Mouse (Mus musculus) limb, embryonic 13.5 days (tissue): ENCODE data around the gene Cdc42se2. TPM values are rescaled to one million over a fixed set of nuclear protein-coding genes. Genes with fewer than 3 reads are reported as not detected.

ENCODE experiments used
- ATAC-seq: fragments of 200-750 bp; cut with Nextera tagmentation; 2 replicates; pipeline ENCODE4 v1.8.0; 2017; ENCODE audit warnings: low read depth, moderate number of reproducible peaks, moderate TSS enrichment; ENCODE audit not compliant: low FRiP score
- H3K27ac ChIP-seq: fragments of 300-500 bp; sonication (generic); 2 replicates; pipeline ENCODE4 v1.5.1; 2015; ENCODE audit warnings: inconsistent platforms, mild to moderate bottlenecking, moderate library complexity
- H3K27me3 ChIP-seq: fragments of 300-500 bp; sonication (generic); 2 replicates; pipeline ENCODE4 v1.6.1; 2015; ENCODE audit warnings: mild to moderate bottlenecking, inconsistent platforms
- H3K36me3 ChIP-seq: fragments of 300-500 bp; sonication (generic); 2 replicates; pipeline ENCODE4 v1.6.1; 2015; ENCODE audit warnings: inconsistent platforms, mild to moderate bottlenecking, moderate library complexity
- H3K4me1 ChIP-seq: fragments of 300-500 bp; sonication (generic); 2 replicates; pipeline ENCODE4 v1.6.1; 2015; ENCODE audit warnings: inconsistent platforms
- H3K4me2 ChIP-seq: fragments of 300-500 bp; sonication (generic); replicated peaks from 2 replicates; pipeline ENCODE4 v1.6.1; 2015; ENCODE audit warnings: inconsistent platforms, mild to moderate bottlenecking, moderate library complexity
- H3K4me3 ChIP-seq: fragments of 300-500 bp; sonication (generic); 2 replicates; pipeline ENCODE4 v1.5.1; 2015; ENCODE audit warnings: moderate library complexity, mild to moderate bottlenecking, inconsistent platforms
- H3K9ac ChIP-seq: fragments of 300-500 bp; sonication (generic); 2 replicates; pipeline ENCODE4 v1.6.1; 2015; ENCODE audit warnings: mild to moderate bottlenecking, inconsistent platforms
- H3K9me3 ChIP-seq: fragments of 300-500 bp; sonication (generic); 2 replicates; pipeline ENCODE4 v1.6.1; 2016; ENCODE audit warnings: inconsistent platforms
- WGBS: fragments of 180-500 bp; shearing (Covaris S2); methylation state at CpG from one replicate; pipeline ENCODE4 v1.1.7; 2015; 5-methylcytosine and 5-hydroxymethylcytosine counted together
- polyA plus RNA-seq: library from polyadenylated mRNA; unstranded; fragments of >200 nt; fragmentation: Nextera tagmentation; extraction: Ambion mirVana; gene quantifications from 2 replicates; pipeline ENCODE4 v1.2.1, GENCODE M21; 2015

Cdc42se2 gene
- polyA plus RNA-seq, 1 experiment from 2014 or later, result 96.1 TPM

DNA sequence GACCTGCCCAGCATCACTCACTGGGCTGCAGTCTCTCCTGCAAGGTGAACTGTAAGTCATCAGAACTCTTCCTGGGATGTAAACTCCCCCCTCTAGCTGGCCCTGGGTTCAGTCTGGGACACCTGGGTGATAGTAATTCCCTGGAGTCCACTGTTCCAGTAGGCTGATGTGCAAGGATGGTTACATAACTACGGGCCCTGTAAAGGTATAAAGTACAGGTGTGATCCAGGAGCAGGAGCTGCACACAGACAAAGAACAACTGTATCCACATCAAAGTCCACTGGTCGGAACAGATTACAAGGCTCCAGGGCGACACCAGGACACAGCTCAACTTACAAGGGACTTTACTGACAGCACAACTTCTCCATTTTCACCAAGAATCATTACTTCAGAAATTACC, 23.6 kb upstream of the Cdc42se2 start:
- no peak overlapping the region for H3K4me3 ChIP-seq
- 68% methylated on average over 3 of the region's 3 CpGs for WGBS
- H3K4me1 ChIP-seq, result no peaks in the 10 kb centered on the region

DNA sequence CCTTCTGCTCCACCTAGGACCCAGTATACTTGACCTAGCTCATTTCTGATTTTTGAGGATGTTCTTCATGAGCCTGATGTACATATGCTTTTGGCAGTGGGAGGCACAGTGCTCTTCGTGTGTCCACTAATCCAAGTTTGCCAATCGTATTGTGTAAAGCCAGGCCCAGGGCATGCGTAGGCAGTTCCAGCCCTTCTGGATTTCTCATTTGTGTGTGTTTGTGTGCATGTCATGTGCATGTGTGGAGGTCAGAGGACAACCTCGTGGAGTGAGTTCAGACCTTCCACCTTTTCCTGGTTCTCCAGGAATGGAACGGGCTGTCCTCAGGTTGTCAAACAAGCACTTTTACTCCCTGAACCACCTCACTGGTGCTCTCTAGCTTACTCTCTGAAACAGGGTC, 22.1 kb upstream of the Cdc42se2 start:
- WGBS, result 86% methylated on average over 5 of the region's 5 CpGs
- Histone ChIP-seq H3K27ac (no peak overlapping the region), H3K4me3 (no peak overlapping the region), H3K27me3 (no peaks in the 10 kb centered on the region), H3K36me3 (no peaks in the 10 kb centered on the region), H3K9me3 (no peaks in the 10 kb centered on the region), H3K9ac (no peak overlapping the region), H3K4me1 (no peaks in the 10 kb centered on the region), H3K4me2 (no peak overlapping the region)
- ATAC-seq, result no peak

More for the DNA sequence above, 23.6 kb upstream of the Cdc42se2 start:
- H3K9me3 ChIP-seq, result no peaks in the 10 kb centered on the region; the same call in 1 of the 2 replicates
- H3K9ac ChIP-seq, result no peak overlapping the region
- H3K36me3 ChIP-seq, result no peaks in the 10 kb centered on the region
- no peaks in the 10 kb centered on the region for H3K27me3 ChIP-seq
- no peak overlapping the region for H3K27ac ChIP-seq
- no peak for ATAC-seq
- no peak overlapping the region for H3K4me2 ChIP-seq

DNA sequence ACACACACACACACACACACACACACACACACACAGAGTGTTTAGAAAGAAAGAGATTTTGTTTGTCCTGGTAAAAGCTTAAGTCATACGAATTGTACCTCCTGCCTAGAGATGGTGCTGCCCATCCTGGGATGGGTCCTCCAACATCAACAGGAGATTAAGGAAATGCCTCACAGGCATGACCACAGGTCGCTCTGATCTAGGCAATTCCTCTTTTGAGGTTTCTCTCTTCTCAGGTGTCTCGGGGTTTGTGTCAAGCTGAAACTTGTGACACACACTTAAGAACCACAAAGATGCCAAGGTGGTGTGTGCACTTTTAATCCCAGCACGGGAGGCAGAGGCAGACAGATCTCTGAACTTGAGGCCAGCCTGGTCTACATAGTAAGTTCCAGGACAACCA, 20.7 kb upstream of the Cdc42se2 start:
- H3K36me3 ChIP-seq, result no peaks in the 10 kb centered on the region
- H3K27ac ChIP-seq, result no peak overlapping the region
- no peaks in the 10 kb centered on the region for H3K4me1 ChIP-seq
- H3K4me2 ChIP-seq, result no peak overlapping the region
- H3K9me3 ChIP-seq, result no peaks in the 10 kb centered on the region
- no peak overlapping the region for H3K4me3 ChIP-seq
- H3K27me3 ChIP-seq, result no peaks in the 10 kb centered on the region
- H3K9ac ChIP-seq, result no peak overlapping the region
- no peak for ATAC-seq
- 80% methylated on average over 4 of the region's 4 CpGs for WGBS

DNA sequence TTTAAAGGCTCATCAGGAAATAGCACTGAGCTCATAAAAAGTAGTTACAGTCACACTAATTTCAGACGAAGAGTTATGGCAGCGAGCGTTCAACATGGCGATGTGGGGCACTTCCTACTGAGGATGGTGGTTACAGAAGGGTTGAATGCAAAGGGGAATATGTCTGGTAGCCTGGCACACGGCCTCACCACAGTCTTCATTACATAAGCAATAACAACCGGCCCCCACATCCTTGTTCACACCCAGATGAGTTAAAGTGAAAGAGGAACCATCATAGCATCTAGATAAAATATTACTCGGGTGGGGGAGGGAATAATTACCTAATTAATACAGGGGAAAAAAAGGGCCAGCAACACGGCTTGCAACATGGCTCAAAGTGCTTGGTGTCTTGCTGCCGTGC, 20.2 kb upstream of the Cdc42se2 start:
- Histone ChIP-seq H3K4me3 (no peak overlapping the region), H3K4me2 (no peak overlapping the region), H3K36me3 (no peaks in the 10 kb centered on the region), H3K9me3 (no peaks in the 10 kb centered on the region), H3K27ac (no peak overlapping the region), H3K27me3 (no peaks in the 10 kb centered on the region), H3K4me1 (no peaks in the 10 kb centered on the region), H3K9ac (no peak overlapping the region)
- no peak for ATAC-seq
- 72% methylated on average over 9 of the region's 9 CpGs for WGBS

DNA sequence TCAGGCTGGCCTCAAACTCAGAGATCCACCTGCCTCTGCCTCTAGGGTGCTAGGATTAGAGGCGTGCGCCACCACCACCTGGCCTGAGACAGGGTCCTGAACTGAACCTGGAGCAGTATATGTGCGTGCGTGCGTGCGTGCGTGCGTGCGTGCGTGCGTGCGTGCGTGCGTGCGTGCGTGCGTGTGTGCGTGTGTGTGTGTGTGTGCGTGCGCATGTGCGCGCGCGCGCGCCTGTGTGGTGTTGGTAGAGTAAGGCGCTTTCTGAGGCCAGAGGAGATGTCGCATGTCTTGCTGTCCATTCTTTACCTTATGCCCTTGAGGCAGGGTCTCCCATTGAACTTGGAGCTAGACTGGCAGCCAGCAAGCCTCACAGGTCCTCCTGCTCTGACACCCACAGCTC, 19.4 kb upstream of the Cdc42se2 start:
- H3K4me1 ChIP-seq, result no peaks in the 10 kb centered on the region
- H3K4me2 ChIP-seq, result no peak overlapping the region
- no peaks in the 10 kb centered on the region for H3K36me3 ChIP-seq
- no peaks in the 10 kb centered on the region for H3K9me3 ChIP-seq
- no peak overlapping the region for H3K27ac ChIP-seq
- no peak overlapping the region for H3K4me3 ChIP-seq
- H3K9ac ChIP-seq, result no peak overlapping the region
- no peak for ATAC-seq
- 91% methylated on average over 28 of the region's 28 CpGs for WGBS
- H3K27me3 ChIP-seq, result no peaks in the 10 kb centered on the region

DNA sequence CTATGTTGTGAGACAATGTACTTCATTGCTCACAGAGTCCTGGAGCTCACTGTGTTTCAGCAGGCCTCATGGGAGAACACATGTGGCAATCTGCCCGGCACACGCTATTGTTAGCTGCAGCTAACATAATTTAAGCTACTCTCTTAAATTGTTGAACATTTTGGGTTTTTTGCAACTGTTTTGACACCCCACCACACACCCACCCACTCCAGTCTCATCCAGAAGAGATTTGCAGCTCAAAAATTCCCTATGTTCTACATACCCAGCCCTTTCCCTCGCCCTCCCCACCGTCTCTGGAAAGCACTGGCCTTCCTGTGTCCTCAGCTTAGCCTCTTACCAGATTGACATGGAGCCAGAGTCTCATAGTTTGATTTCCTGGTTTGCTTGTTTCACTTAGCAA, 17.7 kb upstream of the Cdc42se2 start:
- Histone ChIP-seq H3K4me3 (no peak overlapping the region), H3K4me1 (no peaks in the 10 kb centered on the region), H3K9ac (no peak overlapping the region), H3K9me3 (no peaks in the 10 kb centered on the region), H3K27me3 (no peaks in the 10 kb centered on the region), H3K27ac (no peak overlapping the region), H3K36me3 (no peaks in the 10 kb centered on the region), H3K4me2 (no peak overlapping the region)
- ATAC-seq, result no peak
- WGBS, result 84% methylated on average over 4 of the region's 4 CpGs

DNA sequence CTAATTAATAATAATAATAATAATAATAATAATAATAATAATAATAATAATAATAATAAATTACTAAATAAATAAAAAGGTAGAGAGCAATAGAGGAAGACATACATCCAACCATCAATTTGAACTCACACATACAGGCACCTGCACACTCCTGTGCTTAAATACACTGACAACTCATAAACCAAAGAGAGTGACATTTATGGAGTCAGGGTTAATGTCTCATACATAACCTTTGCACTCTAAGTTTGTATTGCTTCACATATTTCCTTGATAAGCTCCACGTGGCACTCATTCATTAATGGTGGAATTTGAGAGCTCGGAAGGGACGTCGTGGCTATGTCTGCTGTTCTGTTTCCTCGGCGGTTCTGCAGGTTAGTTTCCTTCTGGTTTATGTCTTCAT, 15.1 kb upstream of the Cdc42se2 start:
- ATAC-seq, result no peak
- no peak overlapping the region for H3K4me3 ChIP-seq
- no peaks in the 10 kb centered on the region for H3K27me3 ChIP-seq
- no peak overlapping the region for H3K27ac ChIP-seq
- no peaks in the 10 kb centered on the region for H3K4me1 ChIP-seq
- H3K4me2 ChIP-seq, result no peak overlapping the region
- H3K9me3 ChIP-seq, result no peaks in the 10 kb centered on the region
- no peaks in the 10 kb centered on the region for H3K36me3 ChIP-seq
- 42% methylated on average over 6 of the region's 6 CpGs for WGBS
- no peak overlapping the region for H3K9ac ChIP-seq

DNA sequence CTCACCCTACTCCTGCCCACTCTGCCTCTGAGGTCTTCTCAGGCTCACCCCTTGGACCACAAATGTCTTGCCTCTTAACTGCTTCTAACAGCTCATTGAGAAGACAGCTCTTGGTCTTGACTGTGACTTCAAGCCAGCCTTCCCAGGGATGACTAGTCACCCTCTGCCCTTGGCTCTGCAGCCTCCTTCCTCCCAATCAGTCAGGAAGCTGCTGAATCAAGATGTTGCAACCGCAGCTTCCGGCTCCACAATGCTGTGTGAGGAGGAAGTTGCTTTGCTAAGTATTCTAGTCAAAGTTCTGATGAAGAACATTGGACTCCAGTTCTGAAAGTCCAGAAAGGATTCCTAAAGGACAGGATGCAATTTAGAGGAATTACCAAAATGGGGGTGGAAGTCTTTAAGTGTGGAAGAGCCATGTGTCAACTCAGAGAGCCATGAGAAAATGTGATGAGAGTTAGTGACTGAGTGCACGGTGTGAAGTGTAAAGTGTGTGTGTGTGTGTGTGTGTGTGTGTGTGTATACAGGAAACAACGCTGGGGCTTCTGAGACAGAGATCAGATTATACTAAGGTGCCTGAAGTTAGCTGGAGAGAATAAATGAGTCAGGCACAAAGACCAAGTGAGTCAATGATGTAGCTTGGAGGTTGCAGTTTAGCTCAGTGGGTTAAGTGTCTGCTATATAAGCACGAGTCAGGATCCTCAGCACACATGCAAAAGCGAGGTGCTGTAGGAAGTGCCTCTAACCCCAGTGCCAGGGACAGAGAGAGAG, 14.5 kb upstream of the Cdc42se2 start:
- no peaks in the 10 kb centered on the region for H3K4me1 ChIP-seq
- H3K4me2 ChIP-seq, result no peak overlapping the region
- H3K9ac ChIP-seq, result no peak overlapping the region
- H3K9me3 ChIP-seq, result no peaks in the 10 kb centered on the region
- no peak overlapping the region for H3K4me3 ChIP-seq
- no peak overlapping the region for H3K27ac ChIP-seq
- ATAC-seq, result no peak
- no peaks in the 10 kb centered on the region for H3K36me3 ChIP-seq
- 70% methylated on average over 6 of the region's 6 CpGs for WGBS
- H3K27me3 ChIP-seq, result no peaks in the 10 kb centered on the region

DNA sequence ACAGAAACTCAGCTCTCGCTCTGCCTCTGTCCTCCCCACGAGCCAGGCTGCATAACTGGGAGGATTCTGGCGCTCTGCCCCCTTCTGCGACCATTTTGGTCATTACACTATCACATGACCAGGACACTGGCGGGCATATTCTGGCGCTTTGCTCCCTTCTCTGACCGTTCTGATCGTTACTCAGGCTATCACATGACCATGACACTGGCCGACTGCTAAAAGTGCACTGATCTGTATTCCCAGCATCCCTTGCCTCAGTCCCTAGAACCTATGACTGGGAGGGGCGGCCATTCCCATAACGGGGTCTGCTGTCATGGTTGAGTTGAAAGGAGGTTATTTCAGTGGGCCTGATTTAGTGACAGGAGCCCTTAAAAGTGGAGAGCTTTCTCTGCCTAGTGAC, 9.1 kb upstream of the Cdc42se2 start:
- no peak for ATAC-seq
- Histone ChIP-seq H3K4me2 (no peak overlapping the region), H3K27me3 (no peaks in the 10 kb centered on the region), H3K4me1 (no peaks in the 10 kb centered on the region), H3K36me3 (no peaks in the 10 kb centered on the region), H3K9ac (no peak overlapping the region), H3K4me3 (no peak overlapping the region), H3K27ac (no peak overlapping the region), H3K9me3 (no peaks in the 10 kb centered on the region)
- 80% methylated on average over 11 of the region's 11 CpGs for WGBS

DNA sequence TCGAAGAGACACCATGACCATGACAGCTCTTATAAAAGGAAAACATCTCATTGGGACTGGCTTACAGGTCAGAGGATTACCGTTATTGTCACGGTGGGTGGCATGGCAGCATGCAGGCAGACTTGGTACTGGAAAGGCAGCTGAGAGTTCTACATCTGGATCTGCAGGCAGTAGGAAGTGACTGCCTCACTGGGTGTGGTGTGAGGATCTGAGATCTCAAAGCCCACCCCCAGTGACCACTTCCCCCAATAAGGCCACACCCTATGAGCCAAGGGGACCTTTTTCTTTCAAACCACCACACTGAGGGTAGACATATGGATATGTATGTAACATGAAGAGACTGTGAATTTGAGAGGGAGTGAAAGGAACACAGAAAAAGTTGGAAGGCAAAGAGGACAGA, 7.2 kb upstream of the Cdc42se2 start:
- Histone ChIP-seq H3K4me3 (no peak overlapping the region), H3K27me3 (no peaks in the 10 kb centered on the region), H3K27ac (no peak overlapping the region), H3K9ac (no peak overlapping the region), H3K4me2 (no peak overlapping the region), H3K36me3 (no peaks in the 10 kb centered on the region), H3K9me3 (no peaks in the 10 kb centered on the region), H3K4me1 (no peaks in the 10 kb centered on the region)
- WGBS, result 88% methylated on average over 3 of the region's 3 CpGs
- ATAC-seq, result no peak

DNA sequence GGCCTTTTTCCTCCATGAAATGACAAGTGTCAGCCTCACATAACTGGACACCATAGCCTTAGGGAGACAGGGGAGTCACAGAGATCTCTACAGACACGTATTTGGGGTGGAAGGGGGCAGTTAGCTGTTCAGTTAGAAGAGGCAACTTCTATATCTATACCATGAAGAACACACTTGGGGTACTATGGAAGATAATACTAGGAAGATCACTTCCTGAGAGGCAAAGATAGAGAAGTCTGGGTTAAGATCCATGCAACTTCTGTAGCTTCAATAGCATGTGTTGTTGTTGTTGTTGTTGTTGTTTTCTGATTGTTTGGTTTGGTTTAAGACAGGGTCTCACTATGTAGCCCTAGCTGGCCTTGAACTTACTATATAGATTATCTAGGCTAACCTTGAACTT, 5.7 kb upstream of the Cdc42se2 start:
- Histone ChIP-seq H3K36me3 (no peaks in the 10 kb centered on the region), H3K27ac (no peak overlapping the region), H3K27me3 (no peaks in the 10 kb centered on the region), H3K4me3 (no peak overlapping the region), H3K4me1 (no peaks in the 10 kb centered on the region), H3K9me3 (no peaks in the 10 kb centered on the region), H3K4me2 (no peak overlapping the region), H3K9ac (no peak overlapping the region)
- WGBS, result 73% methylated on average over 1 of the region's 1 CpGs
- no peak for ATAC-seq

DNA sequence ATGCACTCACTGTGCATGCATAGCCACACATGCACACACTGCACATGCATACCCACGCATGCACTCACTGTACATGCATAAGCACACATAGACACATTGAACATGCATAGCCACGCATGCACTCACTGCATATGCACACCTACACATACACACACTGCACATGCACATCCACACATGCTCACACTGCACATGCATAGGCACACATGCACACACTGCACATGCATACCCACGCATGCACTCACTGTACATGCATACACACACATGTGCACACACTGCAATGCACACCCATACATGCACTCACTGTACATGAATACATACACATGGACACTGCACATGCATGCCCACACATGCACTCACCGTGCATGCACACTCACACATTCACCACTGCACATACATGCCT, 4.0 kb upstream of the Cdc42se2 start:
- H3K27me3 ChIP-seq, result no peaks in the 10 kb centered on the region
- peaks cover 2% of the 10 kb centered on the region for H3K4me1 ChIP-seq
- no peak overlapping the region for H3K9ac ChIP-seq
- no peaks in the 10 kb centered on the region for H3K9me3 ChIP-seq
- no peak overlapping the region for H3K27ac ChIP-seq
- ATAC-seq, result no peak
- WGBS, result 95% methylated on average over 4 of the region's 4 CpGs
- no peak overlapping the region for H3K4me2 ChIP-seq
- no peak overlapping the region for H3K4me3 ChIP-seq
- H3K36me3 ChIP-seq, result no peaks in the 10 kb centered on the region

DNA sequence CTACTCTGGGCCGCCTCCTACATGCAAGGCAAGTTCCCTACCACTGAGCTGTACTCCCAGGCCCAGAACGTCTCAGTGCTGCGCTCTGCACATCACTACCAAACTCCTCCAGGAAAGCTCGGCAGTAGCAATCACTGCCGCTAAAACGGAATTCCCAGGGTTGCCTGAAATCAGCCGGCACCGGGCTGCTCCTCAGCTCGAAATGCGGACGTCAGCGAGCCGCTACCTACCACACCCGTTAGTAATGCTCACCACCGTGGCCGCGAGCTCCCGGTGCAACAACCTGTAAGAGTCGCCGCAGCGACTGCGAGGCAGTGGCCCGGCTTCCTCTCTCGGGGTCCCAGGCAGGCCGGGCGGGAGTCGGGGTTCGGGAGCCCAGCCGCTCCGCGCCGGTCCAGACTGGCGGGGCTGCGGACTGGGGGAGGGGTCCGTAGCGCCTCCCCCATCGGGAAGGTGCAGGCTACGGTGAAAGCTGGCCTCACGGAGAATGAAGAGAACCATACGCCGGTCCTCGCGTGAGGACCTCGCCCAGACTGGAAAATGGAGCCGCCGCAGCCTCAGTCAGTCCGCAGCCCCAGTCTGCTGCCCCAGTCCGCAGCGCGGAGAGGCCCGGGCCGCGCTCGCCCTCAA, 502 bp downstream of the Cdc42se2 start:
- Histone ChIP-seq H3K4me3 (peak overlapping the region; percentile 92), H3K27ac (peak overlapping the region; percentile 99), H3K27me3 (no peaks in the 10 kb centered on the region), H3K4me2 (peak overlapping the region; percentile 70), H3K36me3 (no peaks in the 10 kb centered on the region), H3K9me3 (no peaks in the 10 kb centered on the region), H3K4me1 (peaks cover 20% of the 10 kb centered on the region), H3K9ac (peak overlapping the region; percentile 94)
- WGBS, result 0% methylated on average over 50 of the region's 54 CpGs
- peak; percentile 83 for ATAC-seq
